Mouse (Mus musculus): ENCODE data around the gene Tmprss13. TPM values are rescaled to one million over a fixed set of nuclear protein-coding genes. Genes with fewer than 3 reads are reported as not detected.
A peak's percentile ranks its signal among the peaks of the same experiment; 100 is the strongest.

Tmprss13 gene
- total and polyA plus RNA-seq, 3 experiments = not detected

DNA sequence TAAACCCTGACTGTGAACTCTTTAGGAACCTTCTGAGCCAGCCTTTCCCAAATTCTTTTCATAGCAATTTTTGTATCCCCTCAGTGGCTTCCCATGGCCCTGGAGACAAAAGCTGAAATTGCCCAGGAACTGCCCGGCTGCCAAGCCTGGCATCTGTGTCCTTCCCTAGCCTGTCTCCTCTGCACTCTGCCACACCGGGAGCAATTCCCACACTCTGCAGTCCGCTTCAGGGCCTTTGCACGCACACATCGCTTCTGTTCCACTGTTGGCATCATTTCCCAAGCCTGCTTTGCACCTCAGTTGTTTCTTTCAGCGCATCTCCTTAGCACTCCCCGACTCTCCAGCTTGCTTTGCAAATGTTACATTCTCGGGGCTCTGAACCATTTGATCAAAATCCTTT is 48.8 kb downstream of the Tmprss13 start:
- dilution Hi-C loops (cut with MboI; ENCODE audit: extremely low pct_ligation_motif_present, extremely low pct_unique_long_range_greater_than_20kb, low sequenced_read_pairs) = no loop called here
- H3K4me3 ChIP-seq (replicated peaks in 1 of 3; ENCODE audit: low read depth in 2 of 3, low read length in 2 of 3, poor library complexity in 1 of 3) = no peak overlapping the region
- no peak for TF ChIP-seq RCOR1 (conservative IDR thresholded peaks at IDR 0.05; ENCODE audit: low read depth, low read length)
- TF ChIP-seq TCF12 (IDR thresholded peaks at IDR 0.05; ENCODE audit: low read depth, low read length) = no peak
- no peak for TF ChIP-seq CHD2 (IDR thresholded peaks at IDR 0.05; ENCODE audit: low read length)
- no peak overlapping the region for H3K9ac ChIP-seq (ENCODE audit: insufficient read depth, low read depth)
- no peaks in the 10 kb centered on the region for H3K4me1 ChIP-seq (ENCODE audit: control insufficient read depth in 1 of 2, insufficient read depth in 2 of 2)
- H3K36me3 ChIP-seq (replicated peaks in 1 of 2; ENCODE audit: control insufficient read depth in 1 of 2, insufficient read depth in 1 of 2, low read length in 1 of 2) = no peaks in the 10 kb centered on the region
- H3K4me2 ChIP-seq (ENCODE audit: insufficient read depth, low read depth, poor library complexity, severe bottlenecking) = no peak overlapping the region
- H3K79me2 ChIP-seq (replicated peaks; ENCODE audit: control insufficient read depth, extremely low read depth, insufficient read depth, poor library complexity, severe bottlenecking) = no peaks in the 10 kb centered on the region
- H3K9me3 ChIP-seq (replicated peaks; ENCODE audit: low read length) = peaks cover 4% of the 10 kb centered on the region
- H3K27ac ChIP-seq (ENCODE audit: insufficient read depth, low read depth) = no peak overlapping the region
- in situ Hi-C loops (cut with MboI; ENCODE audit: low pct_ligation_motif_present, low pct_unique_long_range_greater_than_20kb, low sequenced_read_pairs) = no loop called here
- peaks cover 78% of the 10 kb centered on the region for H3K27me3 ChIP-seq (replicated peaks)
- DNase-seq (ENCODE audit: extremely low read depth) = no peak

GRCm38 (mm10) chr9:45368341-45368901 is 49.5 kb downstream of the Tmprss13 start:
- TF ChIP-seq JUND (conservative IDR thresholded peaks at IDR 0.05; ENCODE audit: low read depth, low read length) (no peak), IRF4 (IDR thresholded peaks at IDR 0.05; ENCODE audit: low read depth, low read length) (no peak), USF1 (IDR thresholded peaks at IDR 0.05; ENCODE audit: low read depth, low read length) (no peak), POLR2A (IDR thresholded peaks at IDR 0.05; ENCODE audit: low read depth, low read length) (no peak), NRF1 (IDR thresholded peaks at IDR 0.05; ENCODE audit: low read depth, low read length) (no peak), CHD2 (IDR thresholded peaks at IDR 0.05; ENCODE audit: low read length) (no peak), RCOR1 (conservative IDR thresholded peaks at IDR 0.05; ENCODE audit: low read depth, low read length) (no peak), MXI1 (IDR thresholded peaks at IDR 0.05; ENCODE audit: low read depth, low read length) (no peak), ZMIZ1 (IDR thresholded peaks at IDR 0.05; ENCODE audit: low read depth, low read length) (no peak), TBP (conservative IDR thresholded peaks at IDR 0.05; ENCODE audit: low read depth, low read length) (no peak), ZC3H11A (IDR thresholded peaks at IDR 0.05; ENCODE audit: low read depth, low read length) (no peak), JUN (IDR thresholded peaks at IDR 0.05; ENCODE audit: insufficient read depth, low read depth, low read length) (no peak)
- Histone ChIP-seq H3K27ac (ENCODE audit: insufficient read depth, low read depth) (no peak overlapping the region), H3K4me3 (replicated peaks in 1 of 3; ENCODE audit: low read depth in 2 of 3, low read length in 2 of 3, poor library complexity in 1 of 3) (no peak overlapping the region), H3K79me2 (replicated peaks; ENCODE audit: control insufficient read depth, extremely low read depth, insufficient read depth, poor library complexity, severe bottlenecking) (no peaks in the 10 kb centered on the region), H3K27me3 (replicated peaks) (peaks cover 77% of the 10 kb centered on the region), H3K4me2 (ENCODE audit: insufficient read depth, low read depth, poor library complexity, severe bottlenecking) (no peak overlapping the region), H3K36me3 (replicated peaks in 1 of 2; ENCODE audit: control insufficient read depth in 1 of 2, insufficient read depth in 1 of 2, low read length in 1 of 2) (no peaks in the 10 kb centered on the region), H3K4me1 (ENCODE audit: control insufficient read depth in 1 of 2, insufficient read depth in 2 of 2) (no peaks in the 10 kb centered on the region), H3K9ac (ENCODE audit: insufficient read depth, low read depth) (no peak overlapping the region), H3K9me3 (replicated peaks; ENCODE audit: low read length) (peaks cover 4% of the 10 kb centered on the region)
- DNase-seq (ENCODE audit: extremely low read depth) = no peak
- in situ Hi-C loops (cut with MboI; ENCODE audit: low pct_ligation_motif_present, low pct_unique_long_range_greater_than_20kb, low sequenced_read_pairs) (no loop called here), dilution Hi-C loops (cut with MboI; ENCODE audit: extremely low pct_ligation_motif_present, extremely low pct_unique_long_range_greater_than_20kb, low sequenced_read_pairs) (no loop called here)

- Histone ChIP-seq H3K4me1 (ENCODE audit: control insufficient read depth in 1 of 2, insufficient read depth in 2 of 2) (no peaks in the 10 kb centered on the region), H3K4me2 (ENCODE audit: insufficient read depth, low read depth, poor library complexity, severe bottlenecking) (peak within 1 kb of the TSS; percentile 33), H3K79me2 (replicated peaks; ENCODE audit: control insufficient read depth, extremely low read depth, insufficient read depth, poor library complexity, severe bottlenecking) (no peaks in the 10 kb centered on the region), H3K9ac (ENCODE audit: insufficient read depth, low read depth) (no peak within 1 kb of the TSS), H3K36me3 (replicated peaks in 1 of 2; ENCODE audit: control insufficient read depth in 1 of 2, insufficient read depth in 1 of 2, low read length in 1 of 2) (no peaks in the 10 kb centered on the region), H3K27me3 (replicated peaks) (peaks cover 84% of the 10 kb centered on the region), H3K27ac (ENCODE audit: insufficient read depth, low read depth) (no peak within 1 kb of the TSS), H3K4me3 (replicated peaks in 1 of 3; ENCODE audit: low read depth in 2 of 3, low read length in 2 of 3, poor library complexity in 1 of 3) (no peak within 1 kb of the TSS), H3K9me3 (replicated peaks; ENCODE audit: low read length) (peaks cover 4% of the 10 kb centered on the region)
- TF ChIP-seq SIN3A (IDR thresholded peaks at IDR 0.05; ENCODE audit: low read length) (no peak), HCFC1 (IDR thresholded peaks at IDR 0.05; ENCODE audit: low read depth, low read length) (no peak), GABPA (IDR thresholded peaks at IDR 0.05; ENCODE audit: insufficient replicate concordance, low read depth, low read length) (no peak), MXI1 (IDR thresholded peaks at IDR 0.05; ENCODE audit: low read depth, low read length) (no peak), ZNF384 (IDR thresholded peaks at IDR 0.05; ENCODE audit: low read depth, low read length) (no peak), USF1 (IDR thresholded peaks at IDR 0.05; ENCODE audit: low read depth, low read length) (no peak), POLR2A (IDR thresholded peaks at IDR 0.05; ENCODE audit: low read depth, low read length) (no peak)
- dilution Hi-C loops (cut with MboI; ENCODE audit: extremely low pct_ligation_motif_present, extremely low pct_unique_long_range_greater_than_20kb, low sequenced_read_pairs) = no loop called here
- no peak for DNase-seq (ENCODE audit: extremely low read depth)
- in situ Hi-C loops (cut with MboI; ENCODE audit: low pct_ligation_motif_present, low pct_unique_long_range_greater_than_20kb, low sequenced_read_pairs) = no loop called here
Observed at GRCm38 (mm10) chr9:45370117-45370561, 51.2 kb downstream of the Tmprss13 start, which contains the start of gene Fxyd6. TSS of gene Fxyd6 (plus strand) at chr9:45370185.

All from CH12.LX (cell line).